Mouse (Mus musculus) CD4-positive, CD25-positive, alpha-beta regulatory T cell, adult 9 weeks (primary cell): Measurements from ENCODE around the gene Tmtc4. TPM values are rescaled to one million over a fixed set of nuclear protein-coding genes. Genes with fewer than 3 reads are reported as not detected.

ENCODE experiments used
- polyA plus RNA-seq: library from polyadenylated mRNA; unstranded; fragments of 100-300 nt; shearing (Covaris generic); gene quantifications from one replicate; pipeline ENCODE4 v1.2.1, GENCODE M21; 2017

Gene Tmtc4
- polyA plus RNA-seq, result 26.1 TPM

GRCm38 (mm10) chr14:122983226-122984215, at the start of gene Tmtc4:
Gene Tmtc4 (minus strand): TSS chr14:122984035.

DNA sequence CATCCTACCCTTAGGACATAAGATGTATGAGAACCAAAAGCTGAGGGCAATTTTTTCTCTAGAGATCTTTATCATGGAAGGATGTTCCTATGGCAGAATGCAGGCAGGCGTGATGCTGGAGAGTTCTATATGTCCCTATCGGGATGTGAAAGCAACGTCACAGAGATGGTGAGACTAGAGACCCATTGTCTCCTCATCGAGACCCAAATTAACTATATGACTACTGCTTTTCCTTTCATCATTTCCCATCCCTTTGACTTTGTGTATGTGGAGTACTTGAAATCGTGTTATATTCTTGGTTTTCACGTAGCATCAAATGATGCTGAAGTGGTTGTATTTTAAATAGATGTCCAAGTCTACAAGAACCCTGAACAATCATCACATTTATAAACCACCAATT, 70.2 kb downstream of the Tmtc4 start, which contains the start of gene Ggact:
TSS of gene Ggact (minus strand) at position 101 of the 400 bp plus-strand sequence.

Other genes with a start within 250 kb of the Tmtc4 start
- gene Ggact, start 70.3 kb downstream of the Tmtc4 start, polyA plus RNA-seq, result 29.6 TPM